Mouse (Mus musculus): Measurements from ENCODE around the gene Ttyh1.

Ttyh1 gene

GRCm38 (mm10) chr7:4170193-4170938 is 51.2 kb downstream of the Ttyh1 start:
- no peak for DNase-seq (ENCODE audit: low read depth, low spot score)

DNA sequence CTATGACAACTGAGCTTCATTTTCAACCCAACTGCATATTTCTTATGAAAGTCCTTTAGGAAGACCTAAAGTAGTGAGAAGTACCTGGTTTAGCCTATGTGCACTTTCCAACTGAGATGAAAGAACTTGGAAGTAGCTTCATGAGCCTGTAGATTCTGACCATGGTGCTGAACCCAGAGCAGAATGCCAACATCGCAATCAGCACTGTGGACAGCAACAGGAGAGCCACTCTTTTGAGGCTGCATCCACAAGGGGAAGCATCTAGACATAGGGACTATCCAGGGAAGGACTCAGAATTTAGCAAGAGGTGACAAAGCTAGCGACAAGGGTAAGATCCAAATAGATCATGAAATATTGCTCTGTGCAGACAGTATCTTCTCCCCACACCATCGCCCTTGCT is 59.2 kb downstream of the Ttyh1 start:
- DNase-seq (ENCODE audit: low read depth, low spot score), result peak; percentile 32
